Mouse (Mus musculus) brain, embryonic 14.5 days (tissue): Measurements from ENCODE around the gene Pdlim7. TPM values are rescaled to one million over a fixed set of nuclear protein-coding genes. Genes with fewer than 3 reads are reported as not detected.

Experiments
- DNase-seq: peaks from one replicate; pipeline ENCODE4 v3.0.0-alpha.2; 2011; ENCODE audit warnings: low read depth
- CTCF ChIP-seq: fragments of 200-500 bp; IDR thresholded peaks from 2 replicates; pipeline ENCODE4 v1.5.1; 2012; ENCODE audit warnings: inconsistent platforms, mild to moderate bottlenecking, moderate library complexity, borderline replicate concordance; ENCODE audit not compliant: insufficient read depth, insufficient read length; ENCODE audit errors: extremely low read depth
- POLR2A ChIP-seq: fragments of 200-500 bp; IDR thresholded peaks from 2 replicates; pipeline ENCODE4 v1.6.1; 2012; ENCODE audit warnings: mild to moderate bottlenecking, inconsistent platforms, borderline replicate concordance; ENCODE audit not compliant: poor library complexity, insufficient read depth, insufficient read length, severe bottlenecking; ENCODE audit errors: extremely low read depth
- polyA plus RNA-seq: library from polyadenylated mRNA; depleted of rRNA; stranded (reverse); fragments of >200 nt; gene quantifications from 2 replicates; pipeline ENCODE4 v1.2.3, GENCODE M21; 2012

The Pdlim7 gene
- polyA plus RNA-seq, 1 experiment: 118 TPM

DNA sequence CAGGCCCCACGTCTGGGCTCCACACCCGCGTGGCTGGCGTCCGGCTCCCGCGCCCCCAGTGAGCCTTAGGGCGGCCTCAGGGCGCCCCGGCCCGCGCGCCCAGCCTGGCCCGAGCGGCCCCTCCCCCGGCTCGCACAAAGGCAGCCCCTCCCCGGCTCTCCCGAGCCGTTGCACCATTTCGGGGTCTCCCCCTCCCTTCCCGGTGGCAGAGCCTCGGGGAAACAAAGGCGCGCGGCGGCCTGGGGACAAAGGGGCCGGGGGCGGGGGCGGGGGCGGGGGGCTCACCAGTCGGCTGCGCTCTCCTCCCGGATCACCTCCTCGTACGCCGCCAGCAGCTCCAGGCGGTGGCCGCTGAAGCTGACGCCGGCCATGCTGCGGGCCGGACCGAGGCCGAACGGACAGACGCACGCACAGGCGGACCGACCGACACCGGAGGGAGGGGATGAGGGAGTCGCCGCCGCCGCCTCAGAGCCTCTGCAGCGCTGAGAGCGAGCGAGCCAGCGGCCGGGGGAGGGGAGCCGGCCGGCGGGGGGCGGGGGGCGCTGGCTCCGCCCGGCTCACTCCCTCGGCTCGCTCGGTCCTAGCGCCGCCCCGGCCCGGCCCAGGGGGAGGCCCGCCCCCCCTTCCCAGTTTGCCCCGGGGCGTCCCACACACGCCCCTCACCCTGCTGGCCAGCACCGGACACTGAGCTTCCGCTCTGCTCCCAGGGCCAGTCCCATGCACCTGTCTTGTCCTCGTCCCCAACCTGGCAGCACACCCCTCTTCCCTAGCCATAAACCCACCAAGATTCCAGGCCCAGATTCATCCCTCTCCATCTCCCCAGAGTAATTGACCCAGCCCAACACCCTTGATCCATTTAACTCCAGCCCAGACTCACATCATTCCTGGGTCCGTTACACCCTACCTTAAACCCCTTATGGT is 25.6 kb downstream of the Pdlim7 start, which contains the start of gene Dbn1:
Dbn1 (minus strand) TSS at position 534 of the 921 bp plus-strand sequence.
- peak; percentile 85 for TF ChIP-seq POLR2A
- TF ChIP-seq CTCF: no peak
- peak; percentile 86 for DNase-seq

DNA sequence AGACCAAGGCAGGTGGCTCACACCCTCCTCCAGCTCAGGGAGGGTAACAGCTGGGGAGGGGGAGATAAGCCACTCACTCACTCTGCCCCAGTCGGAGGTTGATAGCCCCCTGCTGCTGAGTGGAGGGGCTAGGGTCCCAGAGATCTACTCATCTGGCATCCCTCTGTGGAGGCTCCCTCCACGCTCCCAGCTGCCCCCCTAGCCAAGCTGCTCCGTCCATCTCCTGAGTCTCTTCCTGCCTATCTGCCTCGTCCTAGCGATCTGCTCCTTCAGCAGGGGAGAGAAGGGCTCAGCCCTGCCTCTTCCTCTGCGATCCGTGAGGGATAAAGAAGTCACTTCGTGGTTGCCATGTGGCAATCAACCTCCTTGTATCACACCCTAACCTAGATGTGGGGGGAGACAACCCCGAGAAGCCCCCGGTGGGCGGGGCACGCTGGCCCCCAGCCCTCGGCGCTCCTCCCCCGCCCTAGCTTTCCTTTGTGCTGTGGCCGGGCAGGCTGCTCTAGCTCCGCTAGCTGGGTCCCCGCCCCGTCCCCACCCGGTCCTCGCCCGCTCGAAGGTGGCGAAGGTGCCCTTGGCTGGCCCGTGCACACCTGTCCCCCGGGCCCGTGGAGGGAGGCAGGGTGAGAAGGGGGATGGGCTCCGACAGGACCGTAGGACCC is 26.4 kb downstream of the Pdlim7 start:
- peak; percentile 79 for DNase-seq
- TF ChIP-seq CTCF (no peak), POLR2A (peak; percentile 20; the same call in 1 of the 2 replicates)

DNA sequence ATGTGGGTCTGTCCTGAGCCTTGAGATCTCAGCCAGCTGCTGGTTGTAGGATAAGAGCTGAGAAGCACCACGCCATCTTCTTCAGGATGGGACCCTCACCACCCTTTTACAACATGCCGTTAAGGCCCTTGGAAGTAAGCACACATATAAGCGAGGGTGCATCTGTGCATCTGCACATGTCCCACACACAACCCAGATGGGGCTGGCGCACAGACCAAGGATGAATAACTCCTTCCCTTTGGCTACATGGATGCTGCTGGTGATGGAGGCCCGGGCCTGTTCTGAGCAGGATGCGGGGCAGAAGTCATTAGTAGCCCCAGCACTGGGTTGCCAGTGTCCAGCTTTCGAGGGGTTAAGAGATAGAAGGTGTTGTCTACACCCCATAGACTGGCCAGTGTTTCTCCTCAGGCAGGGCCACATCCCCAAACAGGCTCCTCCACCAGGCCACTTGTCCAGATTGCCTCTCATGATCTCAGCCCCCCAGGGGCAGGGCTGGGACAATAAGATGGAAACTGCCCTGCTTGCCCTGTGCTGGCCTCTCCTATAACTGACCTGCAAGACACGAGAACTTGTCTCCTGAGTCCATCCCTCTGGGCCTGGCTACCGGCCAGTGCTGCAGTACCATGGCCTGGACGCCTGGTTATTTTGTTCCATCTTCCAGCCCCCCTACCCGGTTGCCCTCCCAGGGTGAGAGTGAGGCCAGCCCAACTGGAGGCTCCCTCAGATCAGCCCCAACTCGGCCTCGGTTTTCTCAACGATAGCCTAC is 27.3 kb downstream of the Pdlim7 start:
- no peak for TF ChIP-seq POLR2A
- peak; percentile 13; the same call in 1 of the 2 replicates for TF ChIP-seq CTCF
- DNase-seq: no peak

DNA sequence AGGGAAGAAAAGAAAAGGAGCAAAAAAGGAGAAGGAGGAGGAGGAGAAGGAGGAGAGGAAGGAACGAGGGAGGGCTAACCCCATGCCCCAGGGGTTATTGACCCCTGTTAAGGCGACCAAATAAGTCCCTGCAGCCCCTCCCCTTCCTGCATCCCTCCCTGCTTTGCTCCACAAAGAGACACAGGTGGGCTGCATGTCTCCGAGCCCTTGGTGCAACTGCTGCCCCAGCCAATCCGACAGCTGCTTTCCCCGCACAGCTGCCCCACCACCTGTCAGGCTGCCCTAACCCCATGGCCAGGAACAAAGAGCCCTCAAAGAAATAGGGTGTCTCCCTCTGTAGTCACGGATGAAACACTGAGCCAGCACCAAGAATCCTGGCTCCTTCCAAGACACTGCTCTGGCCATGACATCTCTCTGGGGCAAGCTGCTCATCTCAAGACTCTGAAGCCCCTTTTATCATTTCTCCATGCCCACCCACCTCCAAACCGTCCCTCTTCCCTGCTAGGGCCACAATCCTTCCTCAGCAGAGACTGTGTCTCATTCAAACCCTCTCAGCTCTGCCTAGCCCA is 28.9 kb downstream of the Pdlim7 start:
- peak; percentile 70 for DNase-seq
- no peak for TF ChIP-seq POLR2A
- no peak for TF ChIP-seq CTCF

DNA sequence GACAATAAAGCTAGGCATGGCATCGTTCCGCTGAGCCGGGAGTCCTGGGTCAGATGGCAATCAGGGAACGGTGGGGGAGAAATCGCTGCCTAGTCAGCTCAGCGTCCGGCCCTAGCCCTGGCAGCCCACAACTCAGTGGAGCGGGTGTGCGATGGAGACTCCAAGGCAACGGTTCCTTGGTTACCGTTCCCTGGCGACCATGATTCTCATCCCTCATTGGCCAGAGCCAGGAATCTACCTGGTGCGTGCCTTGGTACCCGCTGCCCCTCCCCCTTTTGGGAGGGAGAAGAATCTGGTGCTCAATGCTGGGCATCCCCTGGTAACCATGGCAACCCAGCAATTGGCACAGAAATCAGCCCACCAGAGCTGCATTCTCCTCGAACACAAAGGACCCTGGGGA is 29.9 kb downstream of the Pdlim7 start:
- no peak for TF ChIP-seq CTCF
- no peak for TF ChIP-seq POLR2A

DNA sequence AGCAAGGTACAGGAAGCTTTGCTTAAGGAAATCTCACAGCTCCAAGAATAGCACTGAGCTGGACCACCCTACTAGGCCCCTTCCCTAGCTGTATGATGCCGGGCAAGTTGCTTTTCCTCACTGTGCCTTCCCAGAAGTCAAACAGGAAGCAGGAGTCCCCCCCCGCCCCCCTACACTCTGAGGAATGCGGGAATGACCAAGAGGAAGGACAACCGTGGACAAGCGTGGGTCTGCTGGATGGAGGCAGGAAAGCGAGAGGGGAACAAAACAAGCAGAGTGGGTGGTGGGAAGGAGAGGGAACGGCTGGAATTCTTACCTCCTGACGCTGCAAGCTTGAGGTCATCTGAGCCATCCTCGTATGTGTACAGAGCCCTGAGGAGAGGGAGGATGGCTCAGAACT is 30.4 kb downstream of the Pdlim7 start:
- no peak for DNase-seq
- TF ChIP-seq POLR2A (no peak), CTCF (no peak)

More for the DNA sequence above, 29.9 kb downstream of the Pdlim7 start:
- peak; percentile 98 for DNase-seq

DNA sequence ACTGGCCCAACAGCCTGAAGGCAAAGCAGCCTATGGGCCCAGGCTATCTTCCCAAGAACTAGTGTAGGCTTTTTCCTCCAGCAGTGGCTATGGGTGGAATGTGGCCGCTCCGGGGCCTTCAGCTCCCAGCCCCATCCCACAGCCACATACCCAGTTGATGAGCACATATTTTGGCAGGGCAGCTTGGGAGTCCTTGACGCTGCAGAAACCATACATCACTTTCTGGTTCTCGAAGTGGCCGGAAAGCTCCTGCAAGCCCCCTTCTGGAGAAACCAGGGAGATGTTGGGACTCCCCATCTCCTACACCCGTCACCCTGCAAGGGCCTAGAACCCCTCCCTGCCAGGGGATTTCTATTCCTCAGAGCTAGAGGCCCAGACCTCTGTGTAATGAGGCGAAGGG is 30.9 kb downstream of the Pdlim7 start:
- DNase-seq: no peak
- TF ChIP-seq CTCF (peak; percentile 0; the same call in 1 of the 2 replicates), POLR2A (no peak)

DNA sequence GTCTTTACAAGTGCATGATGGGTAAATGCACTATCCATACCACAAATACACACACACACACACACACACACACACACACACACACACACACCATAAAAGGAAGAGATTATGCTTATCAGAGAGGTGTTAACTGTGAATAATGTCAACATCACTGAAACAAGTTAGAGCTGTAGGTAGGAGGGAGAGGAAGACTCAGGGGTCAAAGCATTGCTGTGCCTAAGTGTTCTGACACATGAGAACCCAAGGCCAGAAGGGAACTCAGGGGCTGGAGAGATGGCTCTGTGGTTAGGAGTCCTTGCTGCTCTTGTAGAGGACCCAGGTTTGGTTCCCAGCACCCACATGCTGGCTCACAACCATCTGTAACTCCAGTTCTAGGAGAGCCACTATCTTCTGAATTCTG is 33.5 kb downstream of the Pdlim7 start:
- no peak for DNase-seq
- TF ChIP-seq POLR2A: no peak
- no peak for TF ChIP-seq CTCF

DNA sequence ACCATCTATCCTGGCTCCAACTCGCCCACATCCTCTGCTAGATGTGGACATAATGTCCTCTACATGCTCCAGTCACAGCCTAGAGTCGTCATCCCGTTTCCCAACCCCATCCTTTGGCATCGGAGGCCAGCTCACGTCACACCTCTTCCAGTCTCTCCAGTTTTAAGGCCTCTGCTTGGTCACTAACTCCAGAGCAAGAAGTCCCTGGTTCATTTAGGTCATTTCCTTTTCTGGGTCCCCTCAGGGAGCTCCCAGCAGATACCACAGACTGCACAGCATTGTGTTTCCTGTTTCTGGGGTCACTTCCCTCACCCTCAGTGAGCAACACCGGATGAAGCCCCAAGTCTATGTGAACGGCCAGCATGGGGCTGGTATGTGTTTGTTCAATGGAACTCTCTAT is 34.5 kb downstream of the Pdlim7 start:
- no peak for DNase-seq
- no peak for TF ChIP-seq POLR2A
- TF ChIP-seq CTCF: no peak

DNA sequence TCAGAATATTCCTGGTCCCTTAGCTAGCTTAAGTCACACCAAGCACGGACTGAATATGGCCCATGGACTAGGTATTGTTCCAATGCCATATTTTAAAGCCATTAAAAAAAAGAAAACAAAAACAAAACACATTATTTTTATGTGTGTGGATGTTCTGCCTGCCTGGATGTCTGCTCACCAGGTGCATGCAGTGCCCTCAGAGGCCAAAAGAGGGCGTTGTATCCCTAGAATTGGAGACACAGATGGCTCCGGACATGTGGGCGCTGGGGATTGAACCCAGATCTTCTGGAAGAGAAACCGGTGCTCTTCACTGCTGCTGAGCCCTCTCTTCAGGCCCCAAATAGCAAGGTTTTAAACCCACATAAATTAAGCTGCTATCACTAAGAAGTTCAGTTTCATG is 35.4 kb downstream of the Pdlim7 start:
- DNase-seq: no peak
- TF ChIP-seq CTCF (peak; percentile 62; the same call in 1 of the 2 replicates), POLR2A (no peak)
